ENCODE assay signal across 12 mouse cellular contexts in genomic region chr3:69422741-69423140, GRCm38 (mm10).
"Had no signal": no experiment of that assay in that cellular context is flagged by ENCODE, and none has a peak within 500 bp of the region (broad histone marks: within the 10 kb centered on the region; RNA-seq: fewer than 3 reads in every experiment).

No protein-coding gene starts in this region.

- H3K36me3 ChIP-seq: kidney, embryonic 15.5 days; limb, embryonic 13.5 days; midbrain, embryonic 10.5 days; midbrain, embryonic 15.5 days; neural tube, embryonic 13.5 days had no signal

- H3K4me3 ChIP-seq: kidney, embryonic 15.5 days; left cerebral cortex, adult 2 months; limb, embryonic 13.5 days; midbrain, embryonic 10.5 days; midbrain, embryonic 15.5 days; neural tube, embryonic 13.5 days had no signal

- DNase-seq: lung, adult 18-20 months; lung, postnatal 4 days; right cerebral cortex, postnatal 14 days; thymus, postnatal 4 days had no signal

- H3K9me3 ChIP-seq: kidney, embryonic 15.5 days; limb, embryonic 13.5 days; midbrain, embryonic 15.5 days had no signal

- H3K27ac ChIP-seq: kidney, embryonic 15.5 days; left cerebral cortex, adult 2 months; limb, embryonic 13.5 days; liver, embryonic 14.5 days; midbrain, embryonic 10.5 days; midbrain, embryonic 15.5 days; neural tube, embryonic 13.5 days had no signal

- H3K4me1 ChIP-seq: kidney, embryonic 15.5 days had no signal

- H3K4me2 ChIP-seq: kidney, embryonic 15.5 days; limb, embryonic 13.5 days; midbrain, embryonic 15.5 days; neural tube, embryonic 13.5 days had no signal

- H3K9ac ChIP-seq: kidney, embryonic 15.5 days; limb, embryonic 13.5 days; liver, embryonic 14.5 days; midbrain, embryonic 15.5 days; neural tube, embryonic 13.5 days had no signal

- H3K27me3 ChIP-seq: kidney, embryonic 15.5 days; limb, embryonic 13.5 days; midbrain, embryonic 15.5 days; neural tube, embryonic 13.5 days had no signal

- ATAC-seq: lung, postnatal 0 days had no signal
